Mouse (Mus musculus) ES-E14 (cell line): ENCODE measurements around the gene Rp9. TPM values are rescaled to one million over a fixed set of nuclear protein-coding genes. Genes with fewer than 3 reads are reported as not detected.

Experiments
- DNase-seq: peaks from one replicate; pipeline ENCODE4 v3.0.0-alpha.2; 2013; ENCODE audit warnings: low read depth, low spot score
- H3K27ac ChIP-seq: 2 replicates; pipeline ENCODE4 v1.5.1; 2012; ENCODE audit warnings: low read depth, mild to moderate bottlenecking, low read length, moderate library complexity, mixed read lengths; ENCODE audit not compliant: poor library complexity, insufficient read depth, severe bottlenecking
- H3K36me3 ChIP-seq: 2 replicates; pipeline ENCODE4 v1.6.1; 2012; ENCODE audit warnings: mild to moderate bottlenecking, low read length, moderate library complexity, mixed read lengths; ENCODE audit not compliant: control insufficient read depth, poor library complexity, insufficient read depth, severe bottlenecking
- H3K4me1 ChIP-seq, 2 experiments: fragments of 150-350 bp in 1 of 2; sonication (generic) in 1 of 2; 2 replicates each; pipeline ENCODE4 v1.6.1; 2012; ENCODE audit warnings: low read length in 2 of 2, mild to moderate bottlenecking in 1 of 2, mixed read lengths in 1 of 2; ENCODE audit not compliant: control insufficient read depth in 2 of 2, insufficient read depth in 2 of 2, poor library complexity in 1 of 2
- H3K4me3 ChIP-seq, 2 experiments: fragments of 150-350 bp in 1 of 2; sonication (generic) in 1 of 2; 2 replicates each; pipeline ENCODE4 v1.5.1; 2012; ENCODE audit warnings: low read length in 2 of 2, low read depth in 1 of 2, mild to moderate bottlenecking in 1 of 2, mixed read lengths in 1 of 2; ENCODE audit not compliant: insufficient read depth in 1 of 2, poor library complexity in 1 of 2, severe bottlenecking in 1 of 2
- H3K9ac ChIP-seq: 2 replicates; pipeline ENCODE4 v1.6.1; 2012; ENCODE audit warnings: low read depth, mild to moderate bottlenecking, low read length, mixed read lengths; ENCODE audit not compliant: poor library complexity, insufficient read depth, severe bottlenecking
- H3K9me3 ChIP-seq: fragments of 150-350 bp; sonication (generic); 2 replicates; pipeline ENCODE4 v1.6.1; 2012; ENCODE audit warnings: low read depth, mild to moderate bottlenecking, low read length; ENCODE audit not compliant: control insufficient read depth, insufficient read depth
- CHD2 ChIP-seq: IDR thresholded peaks from 2 replicates; pipeline ENCODE4 v1.6.1; 2014; ENCODE audit warnings: mild to moderate bottlenecking, low read depth, low read length, inconsistent platforms
- HCFC1 ChIP-seq: IDR thresholded peaks from 2 replicates; pipeline ENCODE4 v1.6.1; 2012; ENCODE audit warnings: low read length, inconsistent platforms, borderline replicate concordance; ENCODE audit not compliant: insufficient read depth
- MAFK ChIP-seq: IDR thresholded peaks from 2 replicates; pipeline ENCODE4 v1.6.1; 2014; ENCODE audit warnings: mild to moderate bottlenecking, low read depth, low read length, inconsistent platforms; ENCODE audit not compliant: insufficient read depth
- ZC3H11A ChIP-seq: IDR thresholded peaks from 2 replicates; pipeline ENCODE4 v1.6.1; 2012; ENCODE audit warnings: low read depth, mild to moderate bottlenecking, inconsistent platforms, low read length, borderline replicate concordance
- ZNF384 ChIP-seq: IDR thresholded peaks from 2 replicates; pipeline ENCODE4 v1.6.1; 2012; ENCODE audit warnings: low read depth, low read length, inconsistent platforms
- in situ Hi-C, 2 experiments: fragments of 600-800 bp; cut with MboI; formaldehyde crosslinking; loops; one replicate each; pipeline ENCODE4 v1.15.1; 2025; ENCODE audit warnings: low sequenced_read_pairs in 2 of 2, inconsistent platforms in 1 of 2; ENCODE audit not compliant: unreplicated experiment in 2 of 2
- total RNA-seq: library from RNA; depleted of rRNA; stranded (reverse); fragments of 300-350 nt; gene quantifications from 2 replicates; pipeline ENCODE4 v1.2.3, GENCODE M21; 2012

Rp9 gene
- total RNA-seq, 1 experiment: 32.8 TPM

- Histone ChIP-seq H3K27ac (peak overlapping the region; percentile 94), H3K9ac (peak overlapping the region; percentile 95), H3K36me3 (no peaks in the 10 kb centered on the region; the same call in 1 of the 2 replicates), H3K4me3 (peak overlapping the region; percentile 80 to 92), H3K9me3 (no peaks in the 10 kb centered on the region), H3K4me1 (peaks cover 6 to 15% of the 10 kb centered on the region in 2 experiments; a peak in 3 of 4 replicates)
- DNase-seq: peak; percentile 54
- in situ Hi-C loops: no loop called here
- TF ChIP-seq CHD2 (no peak), ZNF384 (no peak), HCFC1 (no peak; the same call in 1 of the 2 replicates), MAFK (no peak), ZC3H11A (no peak)
These were observed 81.1 kb downstream of the Rp9 start for GRCm38 (mm10) chr9:22388401-22388980.

GRCm38 (mm10) chr9:22387901-22388300 is 81.6 kb downstream of the Rp9 start:
- in situ Hi-C loops: no loop called here
- Histone ChIP-seq H3K9me3 (no peaks in the 10 kb centered on the region), H3K36me3 (no peaks in the 10 kb centered on the region; the same call in 1 of the 2 replicates), H3K4me1 (peaks cover 6 to 15% of the 10 kb centered on the region in 2 experiments; a peak in 3 of 4 replicates), H3K9ac (peak overlapping the region; percentile 95; the same call in 1 of the 2 replicates), H3K27ac (peak overlapping the region; percentile 94; the same call in 1 of the 2 replicates), H3K4me3 (peak overlapping the region; percentile 80 to 92)
- TF ChIP-seq ZNF384 (no peak), MAFK (no peak), CHD2 (no peak), ZC3H11A (no peak), HCFC1 (no peak)
- DNase-seq: no peak

- DNase-seq: no peak
- H3K4me3 ChIP-seq: no peak overlapping the region
- peaks cover 6% of the 10 kb centered on the region in 2 experiments; a peak in 3 of 4 replicates for H3K4me1 ChIP-seq
- in situ Hi-C loops: no loop called here
- H3K9ac ChIP-seq: no peak overlapping the region
- peaks cover 11% of the 10 kb centered on the region for H3K36me3 ChIP-seq
- TF ChIP-seq HCFC1: no peak
- TF ChIP-seq ZNF384: no peak
- TF ChIP-seq ZC3H11A: no peak
- no peak for TF ChIP-seq MAFK
- no peak for TF ChIP-seq CHD2
- H3K9me3 ChIP-seq: no peaks in the 10 kb centered on the region
- H3K27ac ChIP-seq: no peak overlapping the region
These were observed 83.7 kb downstream of the Rp9 start for GRCm38 (mm10) chr9:22385890-22386289.

- Histone ChIP-seq H3K4me1 (no peaks in the 10 kb centered on the region), H3K4me3 (no peak overlapping the region), H3K9me3 (no peaks in the 10 kb centered on the region), H3K9ac (no peak overlapping the region), H3K36me3 (peaks cover 53% of the 10 kb centered on the region), H3K27ac (no peak overlapping the region)
- no peak for DNase-seq
- in situ Hi-C loops: no loop called here
- TF ChIP-seq CHD2 (no peak), ZNF384 (no peak), MAFK (no peak), ZC3H11A (no peak), HCFC1 (no peak)
These were observed 93.5 kb downstream of the Rp9 start for GRCm38 (mm10) chr9:22376086-22376485.
